Mouse (Mus musculus) spleen, adult 2 months (tissue): ENCODE measurements at regions not wholly inside any gene's neighbourhood (a gene's known extent, or its start where the extent isn't known, plus 50 kb on each side); places are given as distances from the start of the nearest gene placed in this dataset.
A peak's percentile ranks its signal among the peaks of the same experiment; 100 is the strongest.

Experiments
- DNase-seq, 2 experiments: peaks; one replicate each; pipeline versions ENCODE4 v3.0.0 to v3.0.0-alpha.2; 2012 to 2021; ENCODE audit warnings: low spot score in 2 of 2, low read depth in 1 of 2
- H3K27ac ChIP-seq: fragments of 200-500 bp; 2 replicates; pipeline ENCODE4 v1.5.1; 2012; ENCODE audit warnings: low read length, inconsistent platforms; ENCODE audit not compliant: insufficient read depth
- H3K27me3 ChIP-seq: fragments of 200-500 bp; 2 replicates; pipeline ENCODE4 v1.6.1; 2012; ENCODE audit warnings: mild to moderate bottlenecking, moderate library complexity, low read length, inconsistent platforms; ENCODE audit not compliant: control insufficient read depth, insufficient read depth
- H3K36me3 ChIP-seq: fragments of 200-500 bp; 2 replicates; pipeline ENCODE4 v1.6.1; 2012; ENCODE audit warnings: mild to moderate bottlenecking, low read length, inconsistent platforms; ENCODE audit not compliant: control insufficient read depth, insufficient read depth
- H3K4me1 ChIP-seq: fragments of 200-500 bp; 2 replicates; pipeline ENCODE4 v1.6.1; 2011; ENCODE audit warnings: inconsistent platforms; ENCODE audit not compliant: control insufficient read depth, insufficient read depth, insufficient read length
- H3K4me3 ChIP-seq: fragments of 200-500 bp; 2 replicates; pipeline ENCODE4 v1.5.1; 2011; ENCODE audit warnings: mild to moderate bottlenecking, inconsistent platforms; ENCODE audit not compliant: insufficient read depth, insufficient read length; ENCODE audit errors: extremely low read depth
- CTCF ChIP-seq: fragments of 200-500 bp; IDR thresholded peaks from 2 replicates; pipeline ENCODE4 v1.5.1; 2011; ENCODE audit warnings: mild to moderate bottlenecking, inconsistent platforms; ENCODE audit not compliant: insufficient read depth, insufficient read length, insufficient replicate concordance; ENCODE audit errors: extremely low read depth
- POLR2A ChIP-seq: fragments of 200-500 bp; IDR thresholded peaks from 2 replicates; pipeline ENCODE4 v1.6.1; 2011; ENCODE audit warnings: low read depth, low read length, inconsistent platforms
- WGBS: fragments of 180-500 bp; shearing (Covaris S2); methylation state at CpG from one replicate; pipeline ENCODE4 v1.1.7; 2018; 5-methylcytosine and 5-hydroxymethylcytosine counted together

- TF ChIP-seq POLR2A: no peak
- TF ChIP-seq CTCF: no peak
- Histone ChIP-seq H3K4me1 (no peaks in the 10 kb centered on the region), H3K27me3 (no peaks in the 10 kb centered on the region), H3K27ac (no peak overlapping the region), H3K4me3 (no peak overlapping the region), H3K36me3 (no peaks in the 10 kb centered on the region)
- DNase-seq: no peak
- 56% methylated on average over 1 of the region's 1 CpGs for WGBS
Observed at GRCm38 (mm10) chr13:102202301-102202700, 434.3 kb upstream of the Pik3r1 start.

GRCm38 (mm10) chr13:102218486-102218885, 450.5 kb upstream of the Pik3r1 start:
- 94% methylated on average over 11 of the region's 11 CpGs for WGBS
- no peaks in the 10 kb centered on the region for H3K4me1 ChIP-seq
- no peak overlapping the region for H3K27ac ChIP-seq
- H3K36me3 ChIP-seq: no peaks in the 10 kb centered on the region
- H3K4me3 ChIP-seq: no peak overlapping the region
- TF ChIP-seq CTCF: no peak
- DNase-seq: no peak
- no peaks in the 10 kb centered on the region for H3K27me3 ChIP-seq

DNA sequence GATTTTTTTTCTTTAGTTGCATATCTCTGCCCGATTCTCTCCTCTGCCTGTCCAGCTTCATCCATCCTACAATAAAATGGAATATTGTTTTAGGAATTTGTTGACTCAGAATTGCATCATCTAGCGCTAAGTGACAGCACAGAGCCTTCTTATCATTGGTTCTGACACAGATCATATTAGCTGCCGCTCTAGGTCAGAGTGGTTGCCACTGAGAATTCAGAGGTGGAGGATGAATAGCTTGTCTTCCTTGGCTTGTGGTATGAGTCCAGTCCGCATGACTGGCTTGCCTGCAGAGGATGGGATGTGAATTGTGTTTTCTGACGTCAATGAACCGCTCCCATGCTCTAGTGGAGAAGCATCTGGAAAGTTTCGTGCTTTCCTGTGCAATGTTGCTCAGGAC, 462.3 kb upstream of the Cd180 start:
- no peak overlapping the region for H3K4me3 ChIP-seq
- DNase-seq: no peak
- TF ChIP-seq CTCF (no peak), POLR2A (no peak)
- no peak overlapping the region for H3K27ac ChIP-seq
- no peaks in the 10 kb centered on the region for H3K4me1 ChIP-seq
- H3K36me3 ChIP-seq: no peaks in the 10 kb centered on the region
- WGBS: 88% methylated on average over 7 of the region's 7 CpGs
- no peaks in the 10 kb centered on the region for H3K27me3 ChIP-seq

GRCm38 (mm10) chr13:102232291-102232936, 460.9 kb upstream of the Cd180 start:
- WGBS: 84% methylated on average over 4 of the region's 4 CpGs
- Histone ChIP-seq H3K4me1 (no peaks in the 10 kb centered on the region), H3K27me3 (no peaks in the 10 kb centered on the region), H3K36me3 (no peaks in the 10 kb centered on the region), H3K4me3 (no peak overlapping the region), H3K27ac (peak overlapping the region; percentile 27; the same call in 1 of the 2 replicates)
- TF ChIP-seq CTCF: no peak
- TF ChIP-seq POLR2A: no peak
- DNase-seq: no peak

DNA sequence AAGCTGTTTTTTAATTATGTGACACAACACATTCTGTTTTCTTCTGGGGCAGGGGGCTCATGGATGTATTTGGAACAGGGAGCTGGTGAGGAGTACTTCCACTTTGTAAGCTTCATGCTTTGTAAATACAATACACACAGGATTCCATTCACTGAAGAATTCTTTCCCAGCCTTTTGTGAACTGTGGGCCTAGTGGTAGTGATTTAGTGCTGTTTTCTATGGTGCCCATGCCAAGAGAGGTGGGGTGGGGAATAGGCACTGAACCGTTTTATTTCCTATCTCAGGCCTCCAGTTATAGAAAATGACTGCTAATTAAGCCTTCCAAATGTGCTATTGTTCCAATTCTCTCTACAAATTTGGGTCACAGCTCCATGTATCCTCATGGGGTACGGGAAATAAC, 442.5 kb upstream of the Cd180 start:
- no peak overlapping the region for H3K27ac ChIP-seq
- 86% methylated on average over 2 of the region's 2 CpGs for WGBS
- no peak for DNase-seq
- H3K36me3 ChIP-seq: no peaks in the 10 kb centered on the region
- TF ChIP-seq CTCF (no peak), POLR2A (no peak)
- no peaks in the 10 kb centered on the region for H3K4me1 ChIP-seq
- H3K4me3 ChIP-seq: no peak overlapping the region
- H3K27me3 ChIP-seq: no peaks in the 10 kb centered on the region

DNA sequence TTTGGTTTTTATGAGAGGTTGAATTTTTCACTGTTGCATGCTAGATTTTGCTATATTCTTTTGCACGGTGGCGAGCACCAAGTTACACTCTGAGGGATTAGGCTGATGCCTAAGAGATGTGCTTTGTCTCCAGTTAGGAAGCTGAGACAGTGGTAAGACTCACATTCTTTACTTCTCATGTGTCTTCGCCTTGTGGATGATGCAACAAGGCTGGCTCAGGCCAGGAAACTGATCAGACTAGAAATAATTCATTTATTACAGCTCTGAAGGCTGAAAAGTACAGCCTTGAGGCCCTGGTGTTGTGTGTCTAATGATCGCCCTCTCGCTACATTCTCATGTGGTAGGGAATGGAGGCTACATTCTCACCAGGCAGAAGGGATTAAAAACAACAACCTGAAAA, 441.6 kb upstream of the Cd180 start:
- no peaks in the 10 kb centered on the region for H3K36me3 ChIP-seq
- H3K27ac ChIP-seq: no peak overlapping the region
- TF ChIP-seq CTCF (no peak), POLR2A (no peak)
- H3K4me1 ChIP-seq: no peaks in the 10 kb centered on the region
- no peak for DNase-seq
- no peaks in the 10 kb centered on the region for H3K27me3 ChIP-seq
- no peak overlapping the region for H3K4me3 ChIP-seq
- WGBS: 91% methylated on average over 5 of the region's 5 CpGs

DNA sequence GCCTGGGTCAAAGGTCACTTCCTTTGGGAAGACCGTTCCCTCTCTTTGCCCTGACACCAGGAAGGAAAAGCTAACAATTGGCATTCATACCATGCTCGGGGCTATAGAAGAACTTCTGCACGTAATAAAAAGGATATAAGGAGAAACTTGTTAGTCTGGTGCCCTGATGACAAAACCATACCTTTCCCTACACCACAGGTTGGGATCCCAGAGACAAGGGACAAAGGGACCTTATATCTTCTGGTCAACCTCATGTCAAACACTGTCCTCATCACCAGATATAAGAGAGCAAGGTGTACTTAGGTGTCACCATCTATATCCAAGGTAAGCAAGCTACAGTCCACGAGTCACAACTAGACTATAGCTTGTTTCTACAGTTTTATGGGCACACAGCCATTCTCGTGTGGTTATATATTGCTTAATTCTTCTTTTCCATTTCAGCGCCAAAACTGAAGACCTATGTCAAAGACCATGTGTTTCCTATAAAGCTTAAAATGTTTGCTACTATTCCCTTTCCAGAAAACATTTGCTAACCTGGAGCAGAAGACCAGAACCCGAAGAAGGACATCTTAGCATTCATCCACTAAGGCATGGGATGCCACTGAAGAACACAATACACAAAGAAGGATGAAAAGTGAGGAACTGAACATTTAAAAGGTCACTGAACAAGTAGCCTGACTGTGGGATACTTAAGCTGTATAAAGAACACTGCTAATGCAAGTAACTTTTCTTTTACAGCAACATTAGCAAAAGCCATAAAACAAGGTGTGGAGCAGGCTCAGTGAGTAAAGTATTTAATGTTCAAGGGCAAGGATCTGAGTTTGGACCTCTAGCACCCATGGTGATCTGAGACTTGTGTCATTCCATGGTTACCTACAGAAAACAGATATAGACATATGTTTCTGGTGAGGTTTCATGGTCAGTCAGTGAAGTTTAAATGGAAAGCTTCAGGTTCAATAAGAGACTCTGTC, 437.7 kb upstream of the Cd180 start:
- TF ChIP-seq CTCF: no peak
- TF ChIP-seq POLR2A: no peak
- 85% methylated on average over 7 of the region's 7 CpGs for WGBS
- DNase-seq: no peak

More for the DNA sequence above, 437.7 kb upstream of the Cd180 start:
- H3K4me1 ChIP-seq: no peaks in the 10 kb centered on the region
- no peak overlapping the region for H3K4me3 ChIP-seq
- no peaks in the 10 kb centered on the region for H3K27me3 ChIP-seq
- H3K27ac ChIP-seq: no peak overlapping the region
- no peaks in the 10 kb centered on the region for H3K36me3 ChIP-seq
